Mouse (Mus musculus): ENCODE data around the gene Zfp575. TPM values are rescaled to one million over a fixed set of nuclear protein-coding genes. Genes with fewer than 3 reads are reported as not detected.

Gene Zfp575
- polyA plus RNA-seq, 1 experiment from 2014 or later, result 1.4 TPM

DNA sequence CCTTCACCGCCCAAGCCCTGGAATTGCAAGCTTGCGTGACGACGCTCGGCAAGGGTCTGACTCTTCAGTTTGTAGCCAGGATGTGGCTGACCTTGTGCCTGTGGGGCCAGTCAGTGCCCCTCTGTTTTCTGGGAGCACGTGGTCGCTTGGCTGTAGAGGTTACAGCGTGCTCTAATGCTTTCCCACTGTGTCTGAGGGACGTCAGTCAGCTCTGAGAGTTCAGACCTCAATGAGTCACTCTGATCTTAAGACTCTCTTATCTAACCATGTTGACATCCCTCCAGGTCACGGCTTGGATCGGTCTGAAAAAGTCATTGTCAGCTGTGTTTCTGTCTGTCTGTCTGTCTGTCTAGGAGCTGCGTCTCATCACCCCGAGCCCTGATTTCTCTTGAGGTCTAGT is 27.4 kb upstream of the Zfp575 start:
- Histone ChIP-seq H3K27me3 (ENCODE audit: poor library complexity, severe bottlenecking) (peaks cover 51% of the 10 kb centered on the region), H3K9me3 (peaks cover 7% of the 10 kb centered on the region; the same call in 1 of the 2 replicates), H3K36me3 (replicated peaks) (no peaks in the 10 kb centered on the region), H3K4me1 (peaks cover 27% of the 10 kb centered on the region), H3K4me3 (no peak overlapping the region), H3K27ac (no peak overlapping the region)
- DNase-seq (ENCODE audit: extremely low spot score, low spot score), result no peak
- WGBS, result 80% methylated on average over 13 of the region's 13 CpGs

DNA sequence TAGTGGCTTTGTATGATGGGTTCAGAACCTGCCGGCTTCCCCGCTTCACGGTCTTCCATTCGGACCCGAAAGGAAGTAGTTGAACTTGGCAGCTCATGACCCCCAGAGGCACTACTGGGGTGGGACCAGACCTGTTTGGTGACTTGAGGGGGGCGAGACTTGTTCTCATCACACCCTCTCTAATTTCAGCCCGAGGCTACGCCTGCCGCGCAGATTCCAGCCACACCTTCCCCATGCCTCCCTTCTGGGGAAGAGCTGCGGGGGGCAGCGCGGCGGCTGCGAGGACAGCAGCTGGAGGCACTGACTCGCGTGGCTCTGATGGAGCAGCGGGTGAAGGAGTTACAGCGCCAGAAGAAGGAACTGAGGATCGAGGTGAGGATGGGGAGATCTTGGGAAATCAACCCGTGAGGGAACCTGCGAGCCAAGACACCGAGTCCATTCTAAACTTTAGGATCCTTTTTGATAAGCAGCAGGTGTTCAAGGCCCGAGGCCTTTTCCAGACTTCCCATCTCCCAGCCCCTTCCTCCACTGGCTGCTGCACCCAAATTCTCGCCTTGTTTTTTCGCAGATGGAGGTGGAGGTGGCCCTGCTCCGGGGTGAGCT is 25.0 kb upstream of the Zfp575 start:
- Histone ChIP-seq H3K27ac (no peak overlapping the region), H3K4me1 (peaks cover 27% of the 10 kb centered on the region), H3K4me3 (peak overlapping the region; percentile 36), H3K9me3 (no peaks in the 10 kb centered on the region; the same call in 1 of the 2 replicates), H3K27me3 (ENCODE audit: poor library complexity, severe bottlenecking) (peaks cover 73% of the 10 kb centered on the region), H3K36me3 (replicated peaks) (no peaks in the 10 kb centered on the region)
- peak; percentile 36 for DNase-seq (ENCODE audit: extremely low spot score, low spot score)
- 3% methylated on average over 27 of the region's 27 CpGs for WGBS

DNA sequence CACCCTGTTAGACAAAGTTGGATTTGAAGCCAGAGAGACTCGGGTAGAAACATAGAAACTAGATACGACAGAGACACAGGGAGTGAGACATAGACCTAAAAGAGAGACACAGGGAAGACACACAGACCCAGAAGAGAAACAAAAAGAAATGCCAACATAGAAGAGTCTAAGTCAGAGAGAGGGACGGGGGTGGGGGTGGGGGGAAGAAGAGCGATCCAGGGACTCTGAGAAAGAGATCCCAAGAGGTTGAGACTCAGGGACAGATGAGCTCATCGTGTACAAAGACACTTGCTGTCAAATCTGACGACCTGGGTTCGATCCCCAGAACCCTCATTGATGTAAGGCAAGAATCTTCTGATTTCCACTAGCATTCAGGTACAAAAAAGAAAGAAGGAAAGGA is 24.3 kb upstream of the Zfp575 start:
- H3K4me3 ChIP-seq, result peak overlapping the region; percentile 55
- H3K27me3 ChIP-seq (ENCODE audit: poor library complexity, severe bottlenecking), result peaks cover 77% of the 10 kb centered on the region
- H3K36me3 ChIP-seq (replicated peaks), result no peaks in the 10 kb centered on the region
- H3K27ac ChIP-seq, result no peak overlapping the region
- DNase-seq (ENCODE audit: extremely low spot score, low spot score), result no peak
- 13% methylated on average over 7 of the region's 7 CpGs for WGBS
- peaks cover 27% of the 10 kb centered on the region for H3K4me1 ChIP-seq
- no peaks in the 10 kb centered on the region; the same call in 1 of the 2 replicates for H3K9me3 ChIP-seq

DNA sequence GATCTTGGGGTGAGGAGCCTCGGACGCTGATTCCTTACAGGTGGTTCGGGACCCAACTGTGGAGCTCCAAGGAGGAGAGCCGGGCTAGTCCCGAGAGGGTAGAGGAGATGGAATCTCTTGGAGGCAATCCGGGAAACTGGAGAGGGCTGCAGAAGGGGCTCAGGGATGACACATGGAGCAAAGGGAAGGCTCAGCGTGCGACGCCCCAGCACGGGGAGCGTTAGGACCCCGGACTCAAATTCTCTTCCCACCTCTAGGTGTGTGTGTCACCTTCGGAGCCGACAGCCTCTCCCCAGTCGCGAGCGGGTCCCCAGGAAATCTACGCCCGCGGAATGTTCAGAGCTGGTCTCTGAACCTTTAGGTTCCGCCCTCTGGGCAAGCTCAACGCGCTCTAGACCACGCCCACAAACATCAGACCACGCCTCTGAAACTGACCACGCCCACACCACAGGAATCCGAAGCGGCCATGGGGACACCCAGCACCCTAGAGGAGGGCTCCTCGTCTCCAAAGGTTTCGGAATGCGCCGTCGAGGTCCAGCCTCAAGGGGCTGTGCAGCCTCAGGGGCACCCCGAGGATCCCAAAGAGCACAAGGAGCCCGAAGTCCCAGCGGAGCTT is 23.5 kb upstream of the Zfp575 start:
- no peaks in the 10 kb centered on the region for H3K36me3 ChIP-seq (replicated peaks)
- H3K4me3 ChIP-seq, result peak overlapping the region; percentile 55
- H3K4me1 ChIP-seq, result peaks cover 27% of the 10 kb centered on the region
- peaks cover 77% of the 10 kb centered on the region for H3K27me3 ChIP-seq (ENCODE audit: poor library complexity, severe bottlenecking)
- H3K27ac ChIP-seq, result 0 out of 2 replicates have a peak overlapping the region, but pooled peaks have one; percentile 25
- H3K9me3 ChIP-seq, result no peaks in the 10 kb centered on the region; the same call in 1 of the 2 replicates
- under 1% methylated on average over 36 of the region's 36 CpGs for WGBS
- DNase-seq (ENCODE audit: extremely low spot score, low spot score), result peak; percentile 77

DNA sequence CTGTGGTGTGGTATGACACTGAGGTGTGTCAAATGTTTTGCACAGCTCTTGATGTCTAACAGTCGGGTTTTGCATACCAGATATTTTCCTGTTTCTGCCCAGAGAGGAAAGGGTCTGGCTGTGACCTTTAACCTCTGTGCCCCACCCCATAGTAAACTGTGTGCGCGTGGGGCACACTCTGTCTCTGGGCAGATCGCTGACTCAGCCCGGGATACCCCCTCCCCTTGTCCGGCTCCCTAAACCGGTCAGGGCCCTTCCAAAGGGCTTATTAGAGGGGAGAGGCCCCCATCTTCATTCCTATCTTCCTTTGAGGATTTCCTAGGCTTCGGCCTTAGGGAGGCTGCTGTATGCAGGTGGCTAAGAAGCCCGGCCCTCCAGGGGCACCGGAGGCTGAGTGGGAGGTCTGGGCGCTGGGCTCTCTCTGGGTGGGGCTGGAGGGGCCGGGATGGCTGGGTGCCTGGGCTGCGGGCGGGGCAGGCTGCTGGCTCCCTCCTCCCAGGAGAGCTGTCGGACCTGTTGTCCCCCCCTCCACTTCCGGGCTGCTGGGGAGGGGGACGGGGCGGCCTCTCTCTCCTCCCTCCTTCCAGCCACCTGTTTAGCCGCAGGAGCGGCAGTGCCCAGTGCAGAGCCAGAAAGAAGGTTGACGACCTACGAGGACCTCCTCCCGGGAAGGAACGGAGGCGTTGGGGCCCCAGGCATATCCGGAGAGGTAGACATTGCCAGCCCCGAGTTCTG is 22.9 kb upstream of the Zfp575 start, which contains the start of gene Phldb3:
Phldb3 (plus strand) TSS at position 620 of the 735 bp plus-strand sequence.
- peak within 1 kb of the TSS; percentile 55 for H3K4me3 ChIP-seq
- H3K9me3 ChIP-seq, result no peaks in the 10 kb centered on the region; the same call in 1 of the 2 replicates
- no peaks in the 10 kb centered on the region for H3K36me3 ChIP-seq (replicated peaks)
- H3K27ac ChIP-seq, result 0 out of 2 replicates have a peak within 1 kb of the TSS, but pooled peaks have one; percentile 25
- DNase-seq (ENCODE audit: extremely low spot score, low spot score), result no peak
- 3% methylated on average over 27 of the region's 27 CpGs for WGBS
- peaks cover 77% of the 10 kb centered on the region for H3K27me3 ChIP-seq (ENCODE audit: poor library complexity, severe bottlenecking)
- peaks cover 27% of the 10 kb centered on the region for H3K4me1 ChIP-seq

DNA sequence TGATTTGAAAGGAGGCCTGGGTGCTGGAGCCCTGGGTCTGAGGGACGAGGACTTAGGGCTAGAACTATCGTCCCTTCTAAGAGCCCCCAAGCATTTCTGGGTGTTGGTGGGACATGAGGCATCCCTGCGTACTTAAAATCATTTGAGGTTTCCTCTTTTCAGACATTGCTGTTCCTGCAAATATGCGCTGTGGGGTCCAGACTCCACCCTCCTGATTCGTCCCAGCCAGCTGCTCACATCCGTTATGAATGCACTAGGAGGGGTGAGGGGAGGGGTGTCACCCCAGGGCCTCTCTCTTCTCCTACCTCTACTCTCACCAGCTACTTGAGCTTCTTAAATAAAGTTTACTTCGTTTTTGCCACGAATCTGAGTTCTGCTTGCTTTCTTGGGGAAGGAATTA is 21.1 kb upstream of the Zfp575 start:
- no peak for DNase-seq (ENCODE audit: extremely low spot score, low spot score)
- no peaks in the 10 kb centered on the region; the same call in 1 of the 2 replicates for H3K9me3 ChIP-seq
- H3K27ac ChIP-seq, result no peak overlapping the region
- 79% methylated on average over 8 of the region's 8 CpGs for WGBS
- H3K4me3 ChIP-seq, result no peak overlapping the region
- H3K4me1 ChIP-seq, result peaks cover 27% of the 10 kb centered on the region
- H3K36me3 ChIP-seq (replicated peaks), result no peaks in the 10 kb centered on the region
- H3K27me3 ChIP-seq (ENCODE audit: poor library complexity, severe bottlenecking), result peaks cover 64% of the 10 kb centered on the region

DNA sequence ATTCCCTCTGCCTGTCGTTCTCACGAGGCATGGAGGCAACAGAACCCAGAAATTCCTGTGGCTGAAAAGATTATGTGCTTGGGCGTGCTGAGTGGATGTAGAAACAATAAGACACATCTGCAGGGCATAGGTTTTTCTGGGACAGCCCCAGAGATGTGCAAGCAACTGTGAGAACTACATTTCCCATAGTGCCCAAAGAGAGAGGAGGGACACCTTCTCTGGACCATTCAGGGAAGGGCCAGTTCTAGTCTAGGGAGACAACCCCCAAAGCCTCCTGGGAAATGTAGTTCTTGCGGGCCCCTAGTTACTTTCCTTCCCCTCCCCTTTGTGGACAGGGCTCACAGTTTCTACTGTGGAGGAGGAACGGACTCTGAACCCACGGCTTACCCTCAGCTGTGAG is 20.6 kb upstream of the Zfp575 start:
- H3K4me1 ChIP-seq, result peaks cover 25% of the 10 kb centered on the region
- H3K4me3 ChIP-seq, result no peak overlapping the region
- H3K9me3 ChIP-seq, result no peaks in the 10 kb centered on the region; the same call in 1 of the 2 replicates
- WGBS, result 49% methylated on average over 6 of the region's 6 CpGs
- peaks cover 58% of the 10 kb centered on the region for H3K27me3 ChIP-seq (ENCODE audit: poor library complexity, severe bottlenecking)
- DNase-seq (ENCODE audit: extremely low spot score, low spot score), result no peak
- no peak overlapping the region for H3K27ac ChIP-seq
- no peaks in the 10 kb centered on the region for H3K36me3 ChIP-seq (replicated peaks)

DNA sequence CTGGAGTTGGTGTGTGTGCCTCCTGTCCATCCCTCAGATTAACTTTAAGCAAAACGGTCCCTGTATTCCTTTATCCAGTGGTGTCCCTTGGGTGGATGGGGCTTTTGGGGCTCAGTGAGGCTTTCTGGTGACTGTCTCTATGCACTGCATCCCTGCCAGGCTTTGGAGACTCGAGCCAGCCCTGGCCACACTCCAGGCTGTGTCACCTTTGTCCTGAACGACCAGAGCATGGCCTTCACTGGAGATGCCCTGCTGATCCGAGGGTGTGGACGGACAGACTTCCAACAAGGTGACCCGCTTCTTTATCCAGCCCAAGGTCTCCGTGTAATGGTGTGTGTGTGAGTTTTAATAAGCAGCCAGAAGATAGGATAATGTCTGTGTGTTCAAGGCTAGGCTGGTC is 18.6 kb upstream of the Zfp575 start:
- DNase-seq (ENCODE audit: extremely low spot score, low spot score), result no peak
- peaks cover 21% of the 10 kb centered on the region for H3K4me1 ChIP-seq

DNA sequence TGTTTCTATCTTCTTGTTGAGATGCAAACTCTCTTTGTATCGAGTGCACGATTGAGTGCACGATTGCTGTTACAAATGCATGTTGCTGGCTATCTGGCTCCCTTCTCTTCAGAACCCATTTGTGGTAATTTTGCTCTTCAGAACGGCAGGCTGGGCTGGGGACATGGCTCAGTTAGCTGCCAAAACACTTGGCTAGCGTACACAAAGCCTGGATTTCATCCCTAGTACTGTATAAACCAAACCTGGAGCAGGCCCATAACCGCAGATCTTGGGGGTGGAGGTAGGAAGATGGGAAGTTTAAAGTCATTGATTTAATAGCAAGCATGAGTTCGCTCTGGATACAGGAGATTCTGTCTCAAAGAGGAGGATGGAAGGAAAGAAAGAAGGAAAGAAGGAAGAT is 18.1 kb upstream of the Zfp575 start:
- Histone ChIP-seq H3K27me3 (ENCODE audit: poor library complexity, severe bottlenecking) (peaks cover 34% of the 10 kb centered on the region), H3K4me1 (peaks cover 16% of the 10 kb centered on the region), H3K27ac (no peak overlapping the region), H3K4me3 (no peak overlapping the region), H3K9me3 (no peaks in the 10 kb centered on the region; the same call in 1 of the 2 replicates), H3K36me3 (replicated peaks) (no peaks in the 10 kb centered on the region)
- 91% methylated on average over 7 of the region's 7 CpGs for WGBS
- no peak for DNase-seq (ENCODE audit: extremely low spot score, low spot score)

More for the DNA sequence above, 18.6 kb upstream of the Zfp575 start:
- 84% methylated on average over 7 of the region's 7 CpGs for WGBS
- Histone ChIP-seq H3K27ac (no peak overlapping the region), H3K36me3 (replicated peaks) (no peaks in the 10 kb centered on the region), H3K27me3 (ENCODE audit: poor library complexity, severe bottlenecking) (peaks cover 38% of the 10 kb centered on the region), H3K4me3 (no peak overlapping the region), H3K9me3 (no peaks in the 10 kb centered on the region; the same call in 1 of the 2 replicates)

DNA sequence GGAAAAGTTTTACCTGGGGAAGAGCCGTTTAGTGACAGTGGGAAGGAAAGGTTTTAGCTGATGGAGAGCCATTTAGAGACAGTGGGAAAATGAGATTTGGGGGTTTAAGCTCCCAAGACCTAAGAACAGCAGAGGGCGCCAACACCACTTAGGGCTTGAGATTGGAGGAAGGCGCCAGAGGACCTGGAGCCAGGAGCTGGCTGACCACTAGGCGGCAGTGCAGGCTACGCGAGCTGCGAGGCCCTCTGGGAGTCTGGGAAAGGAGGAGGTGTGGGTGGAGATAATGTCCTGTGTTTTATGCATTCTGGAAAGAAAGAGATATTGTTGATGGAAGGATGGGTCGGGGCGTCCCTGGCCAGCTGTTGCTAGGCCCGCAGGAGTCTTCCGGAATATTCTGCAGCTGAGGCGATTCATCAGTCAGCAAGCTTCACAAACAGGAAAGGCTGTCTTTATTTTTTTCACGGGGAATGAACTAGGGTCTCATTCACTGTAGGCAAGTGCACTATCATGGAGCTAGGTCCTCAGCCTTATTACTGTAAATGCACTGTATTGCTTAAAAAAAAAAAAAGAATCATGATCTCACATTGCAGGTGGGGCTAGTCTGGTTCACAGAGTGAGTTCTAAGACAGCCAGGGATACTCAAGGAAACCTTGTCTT is 13.6 kb upstream of the Zfp575 start:
- H3K27ac ChIP-seq, result peak overlapping the region; percentile 58
- 8% methylated on average over 13 of the region's 13 CpGs for WGBS
- H3K4me3 ChIP-seq, result peak overlapping the region; percentile 34

DNA sequence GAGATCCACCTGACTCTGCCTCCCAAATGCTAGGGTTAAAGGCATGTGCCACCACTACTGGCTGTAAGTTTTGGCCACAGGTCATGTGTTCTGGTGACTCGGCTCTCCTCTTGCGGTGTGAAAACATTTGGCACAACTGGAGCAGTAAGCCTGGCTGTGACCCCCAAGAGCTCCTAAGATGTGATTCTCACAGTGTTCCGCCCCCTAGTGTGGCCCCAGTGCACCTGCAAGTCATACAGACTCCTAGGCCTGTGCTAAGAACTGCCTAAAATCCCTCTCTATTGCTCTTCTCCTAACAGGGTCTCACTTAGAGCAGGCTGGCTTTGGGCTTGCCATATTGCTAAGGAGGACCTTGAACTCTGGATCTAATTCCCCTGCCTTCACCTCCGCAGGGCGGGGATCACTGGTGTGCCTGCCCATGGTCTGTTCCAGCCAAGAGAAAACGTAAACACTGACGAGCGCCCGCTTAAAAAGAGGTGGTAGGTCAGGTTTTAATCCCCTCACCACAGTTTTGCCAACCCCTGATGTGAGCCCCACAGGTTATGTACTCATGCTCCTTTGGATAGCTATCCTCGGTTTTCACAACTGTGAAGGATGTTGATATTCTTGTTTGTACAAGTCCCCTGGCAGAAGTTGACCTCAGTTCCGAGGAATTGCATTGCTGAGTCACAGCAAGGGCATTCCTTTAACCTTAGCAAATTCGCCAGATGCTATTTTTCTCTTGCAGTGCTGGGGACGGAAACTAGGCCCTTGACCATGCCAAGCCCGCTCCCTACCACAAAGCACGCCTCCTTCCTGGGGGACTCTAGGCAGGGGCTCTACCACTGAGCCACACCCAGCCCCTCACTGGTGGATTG is 12.0 kb upstream of the Zfp575 start:
- H3K27me3 ChIP-seq (ENCODE audit: poor library complexity, severe bottlenecking), result peaks cover 18% of the 10 kb centered on the region

More for the DNA sequence above, 13.6 kb upstream of the Zfp575 start:
- peak; percentile 90 for DNase-seq (ENCODE audit: extremely low spot score, low spot score)
- peaks cover 11% of the 10 kb centered on the region; the same call in 1 of the 2 replicates for H3K4me1 ChIP-seq
- H3K36me3 ChIP-seq (replicated peaks), result no peaks in the 10 kb centered on the region
- H3K27me3 ChIP-seq (ENCODE audit: poor library complexity, severe bottlenecking), result peaks cover 1% of the 10 kb centered on the region
- H3K9me3 ChIP-seq, result no peaks in the 10 kb centered on the region

DNA sequence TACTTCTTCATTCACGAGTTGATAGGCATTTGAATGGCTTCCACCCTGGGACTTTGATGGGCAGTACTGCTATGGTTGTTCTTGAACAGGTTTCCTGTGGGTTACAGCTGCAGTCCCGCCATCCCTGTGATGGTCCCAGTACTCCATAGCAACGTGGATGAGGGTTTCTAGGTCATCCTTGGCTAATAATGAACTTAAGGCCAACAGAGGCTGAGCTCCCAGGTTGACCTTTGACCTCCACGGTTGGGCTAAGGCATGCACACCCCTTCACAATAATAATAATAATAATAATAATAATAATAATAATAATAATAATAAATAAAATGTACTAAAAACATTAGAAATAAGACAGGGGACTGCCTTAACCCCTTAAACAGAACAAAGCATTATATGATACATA is 10.7 kb upstream of the Zfp575 start:
- H3K4me3 ChIP-seq, result no peak overlapping the region
- H3K4me1 ChIP-seq, result peaks cover 33% of the 10 kb centered on the region
- 72% methylated on average over 4 of the region's 4 CpGs for WGBS
- DNase-seq (ENCODE audit: extremely low spot score, low spot score), result no peak
- H3K9me3 ChIP-seq, result no peaks in the 10 kb centered on the region
- no peak overlapping the region for H3K27ac ChIP-seq
- no peaks in the 10 kb centered on the region for H3K36me3 ChIP-seq (replicated peaks)
- H3K27me3 ChIP-seq (ENCODE audit: poor library complexity, severe bottlenecking), result peaks cover 26% of the 10 kb centered on the region

More for the DNA sequence above, 12.0 kb upstream of the Zfp575 start:
- WGBS, result 76% methylated on average over 15 of the region's 15 CpGs
- Histone ChIP-seq H3K27ac (no peak overlapping the region), H3K36me3 (replicated peaks) (no peaks in the 10 kb centered on the region), H3K4me1 (peaks cover 20% of the 10 kb centered on the region), H3K9me3 (no peaks in the 10 kb centered on the region), H3K4me3 (no peak overlapping the region)
- no peak for DNase-seq (ENCODE audit: extremely low spot score, low spot score)

Measured in forebrain, embryonic 10.5 days (tissue).